Mouse (Mus musculus) stomach, postnatal 0 days (tissue): ENCODE data around the gene Dnajc15.

Experiments used
- CTCF ChIP-seq: IDR thresholded peaks from 2 replicates; pipeline ENCODE4 v1.5.1; 2016; ENCODE audit warnings: antibody characterized with exemption, low read depth, mild to moderate bottlenecking, moderate library complexity
- EP300 ChIP-seq: optimal IDR thresholded peaks from 2 replicates; pipeline ENCODE3; 2016; ENCODE audit warnings: antibody characterized with exemption

DNA sequence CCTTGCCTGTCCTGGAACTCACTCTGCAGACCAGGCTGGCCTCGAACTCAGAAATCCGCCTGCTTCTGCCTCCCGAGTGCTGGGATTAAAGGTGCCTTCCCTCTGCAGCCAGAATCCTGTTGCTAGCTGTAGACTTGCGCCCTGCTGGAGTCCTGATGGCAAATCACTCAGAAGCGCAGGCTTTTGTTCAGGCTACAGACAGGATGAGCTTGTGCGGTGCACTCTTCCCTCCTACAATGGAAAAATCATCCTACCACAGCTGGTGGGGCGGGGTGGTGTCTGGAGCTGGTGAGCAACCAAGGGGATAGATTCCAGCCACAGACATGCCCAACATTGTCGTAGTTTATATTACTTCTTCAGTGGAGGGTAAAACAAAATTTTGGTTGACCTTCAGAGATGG is 101.6 kb downstream of the Dnajc15 start:
- TF ChIP-seq CTCF, result no peak
- TF ChIP-seq EP300, result no peak
